Mouse (Mus musculus): Measurements from ENCODE around the gene Spen. TPM values are rescaled to one million over a fixed set of nuclear protein-coding genes. Genes with fewer than 3 reads are reported as not detected.

Gene Spen
- total RNA-seq, 2 experiments from 2014 or later: 56.0 to 68.1 TPM

DNA sequence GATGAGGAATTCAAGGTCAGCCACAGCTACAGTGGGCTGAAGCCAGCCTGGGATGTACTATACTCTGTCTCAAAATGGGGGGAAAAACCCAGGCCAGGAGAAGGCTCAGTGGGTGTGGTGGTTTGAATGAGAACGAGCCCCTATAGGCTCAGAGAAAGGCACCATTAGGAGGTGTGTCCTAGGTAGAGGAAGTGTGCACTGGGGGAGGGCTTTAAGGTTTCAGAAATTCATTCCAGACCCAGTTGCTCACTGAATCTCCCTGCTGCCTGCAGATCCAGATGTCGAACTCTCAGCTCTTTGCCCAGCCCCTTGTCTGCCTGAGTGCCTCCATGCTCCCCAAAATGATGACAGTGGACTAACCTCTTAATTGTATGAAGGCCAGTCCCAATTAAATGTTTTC is 14.1 kb upstream of the Spen start:
- TF ChIP-seq CTCF (conservative IDR thresholded peaks at IDR 0.05): no peak
- no peak overlapping the region for H3K27ac ChIP-seq
- no peak for DNase-seq (ENCODE audit: low spot score in 2 of 2)
- H3K4me3 ChIP-seq: no peak overlapping the region

DNA sequence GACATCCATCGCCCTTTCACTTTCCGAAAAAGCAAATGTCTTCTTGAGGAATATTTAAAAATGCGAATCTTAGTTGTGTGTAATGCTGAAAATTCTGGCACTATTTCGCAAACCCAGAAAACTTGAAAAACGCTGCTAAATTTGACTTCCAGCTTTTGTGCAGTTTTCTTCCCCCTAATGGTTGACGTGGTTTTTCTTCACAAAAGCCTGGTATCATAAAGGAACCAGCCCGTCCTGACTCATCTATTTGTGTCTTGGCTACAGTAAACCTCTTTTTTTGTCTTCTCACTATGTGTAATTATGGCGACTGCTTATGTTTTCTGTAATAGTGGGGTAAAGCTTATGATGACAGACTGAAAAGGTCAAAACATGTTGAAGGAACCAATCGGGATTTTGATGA is 8.9 kb upstream of the Spen start:
- no peak for TF ChIP-seq CTCF (conservative IDR thresholded peaks at IDR 0.05)
- no peak for DNase-seq (ENCODE audit: low spot score in 2 of 2)
- Histone ChIP-seq H3K4me3 (peak overlapping the region; percentile 96), H3K27ac (peak overlapping the region; percentile 100)

DNA sequence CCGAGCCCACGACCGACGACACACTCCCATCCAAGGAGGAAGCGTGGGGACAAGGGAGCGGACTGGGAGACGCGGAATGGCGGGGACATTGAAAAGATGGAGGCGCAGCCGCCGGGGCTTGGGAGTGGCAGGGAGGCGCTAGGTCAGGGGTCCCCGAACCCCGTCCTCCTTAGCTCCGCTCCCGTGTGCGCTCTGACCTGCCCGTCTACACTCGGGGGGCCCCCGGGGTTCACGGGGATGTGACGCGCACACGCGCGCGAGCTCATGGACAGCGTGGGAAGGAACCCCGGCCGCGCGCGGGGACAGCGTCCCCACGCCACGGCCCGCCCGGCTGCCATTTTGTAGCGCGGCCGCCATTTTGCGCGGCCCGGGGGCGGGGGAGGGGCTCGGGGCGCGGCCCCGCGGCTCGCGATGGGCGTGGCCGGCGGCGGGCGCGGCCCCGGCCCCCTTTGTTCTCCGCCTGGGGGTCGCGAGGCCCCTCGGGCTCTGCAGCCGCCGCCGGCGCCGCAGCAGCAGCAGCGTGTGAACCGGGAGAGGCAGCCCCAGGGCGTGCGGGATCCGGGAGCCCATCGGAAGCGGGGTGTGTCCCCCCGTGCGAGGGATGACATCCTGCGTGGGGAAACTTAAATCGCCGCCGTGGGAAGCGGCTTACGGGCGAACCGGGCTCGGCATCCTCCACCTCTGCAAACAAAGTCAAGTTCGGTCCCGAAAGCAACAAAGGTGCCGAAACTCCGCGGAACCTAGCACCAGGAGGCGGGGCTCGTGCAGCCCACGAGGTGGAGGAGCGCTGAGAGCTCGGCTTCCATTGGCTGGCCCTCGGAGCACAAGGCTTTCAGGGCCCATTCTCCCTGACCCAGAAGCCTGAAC is 8.2 kb upstream of the Spen start:
- peak; percentile 79 to 88 for DNase-seq (ENCODE audit: low spot score in 2 of 2)
- Histone ChIP-seq H3K4me3 (peak overlapping the region; percentile 96), H3K27ac (peak overlapping the region; percentile 100)
- no peak for TF ChIP-seq CTCF (conservative IDR thresholded peaks at IDR 0.05)

GRCm38 (mm10) chr4:141545743-141546333 is 7.4 kb upstream of the Spen start:
- peak; percentile 99 to 100 for DNase-seq (ENCODE audit: low spot score in 2 of 2)
- Histone ChIP-seq H3K4me3 (peak overlapping the region; percentile 96), H3K27ac (peak overlapping the region; percentile 100)
- no peak for TF ChIP-seq CTCF (conservative IDR thresholded peaks at IDR 0.05)

- peak overlapping the region; percentile 84 for H3K4me3 ChIP-seq
- DNase-seq (ENCODE audit: low spot score in 2 of 2): peak; percentile 29 to 50
- 0 out of 2 replicates have a peak, but pooled peaks have one; percentile 1 for TF ChIP-seq CTCF (conservative IDR thresholded peaks at IDR 0.05)
- H3K27ac ChIP-seq: peak overlapping the region; percentile 98
Measured at GRCm38 (mm10) chr4:141545071-141545742, 6.8 kb upstream of the Spen start.

DNA sequence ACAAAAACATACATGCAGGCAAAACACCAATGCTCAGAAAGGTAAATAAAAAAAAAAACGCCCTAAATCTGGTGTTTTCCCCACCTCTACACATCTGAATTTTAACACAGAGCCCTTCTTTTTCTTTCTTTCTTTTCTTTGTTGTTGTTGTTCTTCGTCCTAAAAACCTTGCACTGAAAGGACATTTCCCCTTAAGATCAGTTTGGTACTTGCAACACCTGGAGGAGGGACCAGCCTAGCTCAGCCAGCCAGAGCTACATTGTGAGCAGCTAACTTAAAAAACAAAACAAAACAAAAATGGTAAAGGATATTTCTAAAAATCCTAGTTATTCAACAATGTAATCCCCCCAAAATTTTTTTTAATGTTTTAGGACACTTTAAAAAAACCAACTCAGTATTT is 6.1 kb upstream of the Spen start:
- H3K27ac ChIP-seq: peak overlapping the region; percentile 98
- peak overlapping the region; percentile 84 for H3K4me3 ChIP-seq
- no peak for TF ChIP-seq CTCF (conservative IDR thresholded peaks at IDR 0.05)
- DNase-seq (ENCODE audit: low spot score in 2 of 2): no peak

DNA sequence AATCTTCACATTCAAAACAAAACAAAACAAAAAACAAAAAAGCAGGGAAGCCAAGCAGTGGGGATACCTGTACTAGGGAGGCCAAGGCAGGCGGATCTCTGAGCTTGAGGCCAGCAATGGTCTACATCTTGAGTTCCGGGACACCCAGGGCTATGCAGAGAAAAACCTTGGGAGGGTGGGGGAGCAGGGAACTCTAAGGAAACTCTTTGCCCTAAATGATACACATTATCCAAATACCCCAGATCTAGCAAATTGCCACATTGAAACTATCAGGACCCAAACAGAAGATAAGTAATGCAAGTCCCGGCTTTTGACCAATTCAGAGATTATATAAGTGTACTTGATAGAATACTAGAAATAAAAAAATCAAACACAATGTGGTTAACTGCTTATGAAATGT is 5.2 kb upstream of the Spen start:
- no peak overlapping the region for H3K4me3 ChIP-seq
- TF ChIP-seq CTCF (conservative IDR thresholded peaks at IDR 0.05): no peak
- DNase-seq (ENCODE audit: low spot score in 2 of 2): no peak
- no peak overlapping the region for H3K27ac ChIP-seq

- peak in 1 of 2 experiments; percentile 42 for DNase-seq (ENCODE audit: low spot score in 2 of 2)
- no peak for TF ChIP-seq CTCF (conservative IDR thresholded peaks at IDR 0.05)
- Histone ChIP-seq H3K27ac (peak overlapping the region; percentile 46), H3K4me3 (no peak overlapping the region)
Measured at GRCm38 (mm10) chr4:141541851-141542250, 3.5 kb upstream of the Spen start.

- Histone ChIP-seq H3K4me3 (no peak overlapping the region), H3K27ac (no peak overlapping the region)
- no peak for TF ChIP-seq CTCF (conservative IDR thresholded peaks at IDR 0.05)
- no peak for DNase-seq (ENCODE audit: low spot score in 2 of 2)
Measured at GRCm38 (mm10) chr4:141540844-141541243, 2.4 kb upstream of the Spen start.

DNA sequence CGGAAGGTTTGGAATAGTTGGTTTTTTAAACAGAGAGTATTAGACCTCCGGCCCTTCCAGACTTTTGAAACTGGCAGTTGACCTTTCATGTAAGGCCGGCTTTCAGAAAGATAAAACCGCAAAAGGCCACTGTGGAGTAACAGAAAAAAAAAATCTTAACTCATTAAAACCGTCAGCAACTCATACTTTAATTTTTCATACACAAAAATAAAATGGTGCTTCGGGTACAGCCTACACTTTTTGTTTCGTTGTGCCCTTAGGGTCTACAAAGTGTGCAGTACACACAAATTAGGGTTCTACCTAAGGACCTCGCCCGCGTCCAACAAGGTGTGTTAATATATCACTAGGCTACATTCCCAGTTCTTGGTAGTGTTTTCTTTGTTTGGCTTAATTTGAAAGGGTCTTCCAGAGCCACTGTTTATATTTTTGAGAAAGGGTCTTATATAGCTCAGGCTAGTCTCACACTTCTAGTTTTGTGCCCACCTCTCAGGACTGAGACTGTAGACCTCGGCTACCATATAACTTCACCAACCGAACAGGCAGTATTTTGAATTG is 893 bp upstream of the Spen start:
- TF ChIP-seq CTCF (conservative IDR thresholded peaks at IDR 0.05): no peak
- Histone ChIP-seq H3K4me3 (peak overlapping the region; percentile 70), H3K27ac (peak overlapping the region; percentile 99)
- no peak for DNase-seq (ENCODE audit: low spot score in 2 of 2)

DNA sequence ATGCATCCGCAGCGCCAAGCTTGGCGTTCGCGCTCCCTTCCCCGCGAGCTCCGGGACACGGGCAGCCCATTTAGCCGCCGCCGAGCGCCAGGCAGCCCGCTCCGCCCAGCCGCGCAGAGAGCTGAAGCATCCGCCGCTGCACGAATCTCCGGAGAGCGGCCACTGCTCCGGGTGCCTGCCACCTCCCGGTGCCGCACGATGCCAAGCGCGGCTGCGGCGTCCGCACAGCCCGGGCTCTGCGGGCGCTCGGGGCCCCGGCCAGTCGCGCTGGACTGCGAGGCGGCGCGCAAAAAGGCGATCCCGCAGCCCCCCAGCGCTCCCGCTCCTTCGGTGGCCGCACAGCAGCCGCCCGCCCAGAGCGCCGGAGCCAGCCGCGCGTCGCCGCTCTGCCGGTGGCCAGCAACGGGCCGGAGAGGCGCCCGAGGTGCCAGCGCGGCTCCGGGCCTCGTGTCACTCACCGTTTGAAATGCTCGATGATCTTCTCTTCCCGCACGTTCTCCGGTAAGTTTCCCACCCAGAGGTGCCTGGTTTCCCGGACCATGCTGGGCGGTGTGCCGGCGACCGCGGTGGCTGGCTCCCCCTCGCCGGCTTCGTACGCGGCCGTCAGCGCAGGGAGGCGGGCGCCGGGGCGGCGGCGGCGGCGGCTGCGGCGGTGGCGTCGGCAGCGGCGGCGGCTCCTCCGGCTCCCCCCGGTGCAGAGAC is 540 bp downstream of the Spen start:
- H3K27ac ChIP-seq: peak overlapping the region; percentile 94
- H3K4me3 ChIP-seq: peak overlapping the region; percentile 88
- DNase-seq (ENCODE audit: low spot score in 2 of 2): peak in 1 of 2 experiments; percentile 14
- TF ChIP-seq CTCF (conservative IDR thresholded peaks at IDR 0.05): no peak

- Histone ChIP-seq H3K27ac (peak overlapping the region; percentile 94), H3K4me3 (peak overlapping the region; percentile 88)
- no peak for TF ChIP-seq CTCF (conservative IDR thresholded peaks at IDR 0.05)
- peak in 1 of 2 experiments; percentile 13 for DNase-seq (ENCODE audit: low spot score in 2 of 2)
Measured at GRCm38 (mm10) chr4:141537226-141537610, 1.2 kb downstream of the Spen start.

Data from layer of hippocampus, adult 2 months (tissue).